Mouse (Mus musculus) embryonic facial prominence, embryonic 11.5 days (tissue): Measurements from ENCODE around the gene A330070K13Rik. TPM values are rescaled to one million over a fixed set of nuclear protein-coding genes. Genes with fewer than 3 reads are reported as not detected.

ENCODE experiments used
- ATAC-seq: fragments of 200-750 bp; cut with Nextera tagmentation; replicated peaks from 2 replicates; pipeline ENCODE4 v1.8.0; 2017; ENCODE audit warnings: low read depth; ENCODE audit not compliant: insufficient number of reproducible peaks, low FRiP score, low TSS enrichment
- DNase-seq: peaks from one replicate; pipeline ENCODE4 v3.0.0-alpha.2; 2015; ENCODE audit warnings: low spot score
- H3K27ac ChIP-seq: fragments of 300-500 bp; sonication (generic); replicated peaks from 2 replicates; pipeline ENCODE4 v1.5.1; 2014; ENCODE audit warnings: mild to moderate bottlenecking, low read depth, low read length, control low read depth
- H3K27me3 ChIP-seq: fragments of 300-500 bp; sonication (generic); 2 replicates; pipeline ENCODE4 v1.6.1; 2014; ENCODE audit warnings: mild to moderate bottlenecking, low read length, moderate library complexity, mixed read lengths; ENCODE audit not compliant: control insufficient read depth, insufficient read depth
- H3K36me3 ChIP-seq: fragments of 300-500 bp; sonication (generic); replicated peaks from 2 replicates; pipeline ENCODE4 v1.6.1; 2014; ENCODE audit warnings: low read depth, mild to moderate bottlenecking, low read length, moderate library complexity, mixed read lengths; ENCODE audit not compliant: control insufficient read depth, insufficient read depth
- H3K4me1 ChIP-seq: fragments of 300-500 bp; sonication (generic); 2 replicates; pipeline ENCODE4 v1.6.1; 2014; ENCODE audit warnings: low read length, mixed read lengths; ENCODE audit not compliant: control insufficient read depth, insufficient read depth
- H3K4me2 ChIP-seq: fragments of 300-500 bp; sonication (generic); 2 replicates; pipeline ENCODE4 v1.6.1; 2014; ENCODE audit warnings: low read depth, mild to moderate bottlenecking, control low read depth, low read length, moderate library complexity
- H3K4me3 ChIP-seq: fragments of 300-500 bp; sonication (generic); 2 replicates; pipeline ENCODE4 v1.5.1; 2014; ENCODE audit warnings: low read depth, low read length, control low read depth
- H3K9ac ChIP-seq: fragments of 300-500 bp; sonication (generic); replicated peaks from 2 replicates; pipeline ENCODE4 v1.6.1; 2014; ENCODE audit warnings: mild to moderate bottlenecking, control low read depth, low read length
- H3K9me3 ChIP-seq: fragments of 300-500 bp; sonication (generic); replicated peaks from 2 replicates; pipeline ENCODE4 v1.6.1; 2016; ENCODE audit warnings: mild to moderate bottlenecking, low read length, inconsistent platforms, mixed read lengths; ENCODE audit not compliant: control insufficient read depth
- WGBS: fragments of 180-500 bp; shearing (Covaris S2); extraction: QIAGEN DNeasy Blood & Tissue Kit; methylation state at CpG from one replicate; pipeline ENCODE4 v1.1.7; 2014; 5-methylcytosine and 5-hydroxymethylcytosine counted together
- polyA plus RNA-seq: library from polyadenylated mRNA; unstranded; fragments of >200 nt; fragmentation: Nextera tagmentation; extraction: Ambion mirVana; gene quantifications from 2 replicates; pipeline ENCODE4 v1.2.1, GENCODE M21; 2014

Gene A330070K13Rik
- polyA plus RNA-seq, 1 experiment from 2014 or later, result not detected

- 87% methylated on average over 2 of the region's 2 CpGs for WGBS
Measured at GRCm38 (mm10) chr5:130329889-130330288, 54.5 kb downstream of the A330070K13Rik start.

More at GRCm38 (mm10) chr5:130329889-130330288, 54.5 kb downstream of the A330070K13Rik start:
- Histone ChIP-seq H3K27me3 (no peaks in the 10 kb centered on the region), H3K4me3 (no peak overlapping the region), H3K4me2 (no peak overlapping the region), H3K4me1 (no peaks in the 10 kb centered on the region), H3K27ac (no peak overlapping the region), H3K9ac (no peak overlapping the region), H3K9me3 (no peaks in the 10 kb centered on the region), H3K36me3 (no peaks in the 10 kb centered on the region)
- DNase-seq (no peak), ATAC-seq (no peak)

Other genes starting within 250 kb of the A330070K13Rik start
- 4.9 and 5.0 TPM in 2 replicates for gene Kctd7, start 239.8 kb downstream of the A330070K13Rik start, polyA plus RNA-seq
- gene Rabgef1, start 212.8 kb downstream of the A330070K13Rik start, polyA plus RNA-seq, result 23.6 and 25.1 TPM in 2 replicates
- 34.5 and 37.1 TPM in 2 replicates for gene Tmem248, start 167.6 kb downstream of the A330070K13Rik start, polyA plus RNA-seq
- gene Sbds, start 129.1 kb downstream of the A330070K13Rik start, polyA plus RNA-seq, result 65.1 and 68.2 TPM in 2 replicates
- gene Tyw1, start 129.0 kb downstream of the A330070K13Rik start, polyA plus RNA-seq, result 27.8 and 30.1 TPM in 2 replicates
- gene Caln1, start 15.2 kb downstream of the A330070K13Rik start, polyA plus RNA-seq, result 0.38 and 0.49 TPM in 2 replicates